In the genomic region with DNA sequence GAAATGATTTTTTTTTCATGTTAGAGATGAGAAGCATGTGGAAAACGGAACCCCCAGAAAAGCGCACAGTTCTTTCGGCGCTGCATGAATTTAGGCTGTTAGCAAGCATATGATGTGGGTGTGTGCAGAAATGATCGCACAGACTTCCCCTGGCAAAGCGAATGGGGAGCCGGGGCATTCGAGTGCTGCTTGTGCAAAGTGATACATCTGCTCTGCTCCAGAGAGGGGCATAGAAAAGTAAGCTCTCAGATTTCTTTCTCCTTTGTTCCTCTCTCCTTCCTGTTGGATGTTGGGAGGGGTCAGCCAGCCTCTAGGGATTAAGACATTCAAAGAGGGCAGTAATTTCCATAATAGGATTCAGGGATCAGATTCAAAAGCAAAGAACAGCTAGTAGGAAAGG, we compare ENCODE assay signal across 9 mouse cellular contexts.
DNase-seq lines count a peak whose midpoint lies in the region; ATAC-seq and TF ChIP-seq lines count a peak whose summit lies in the region.
"Had no signal": no experiment of that assay in that cellular context is flagged by ENCODE, and none has a peak within 500 bp of the region (broad histone marks: within the 10 kb centered on the region; RNA-seq: fewer than 3 reads in every experiment).

No protein-coding gene starts in this region.

- H3K4me1 ChIP-seq in embryonic facial prominence, embryonic 11.5 days (ENCODE audit: control insufficient read depth, insufficient read depth, low read length) = no peaks in the 10 kb centered on the region; the same call in 1 of the 2 replicates
- peaks cover 8% of the 10 kb centered on the region for H3K4me1 ChIP-seq in forebrain, postnatal 0 days (ENCODE audit: insufficient read depth)
- H3K4me1 ChIP-seq: megakaryocyte, embryonic 14.5 days had no signal

- H3K36me3 ChIP-seq in embryonic facial prominence, embryonic 11.5 days (replicated peaks; ENCODE audit: control insufficient read depth, insufficient read depth, low read depth, low read length) = no peaks in the 10 kb centered on the region
- no peaks in the 10 kb centered on the region for H3K36me3 ChIP-seq in forebrain, postnatal 0 days (ENCODE audit: insufficient read depth)

- H3K4me3 ChIP-seq in embryonic facial prominence, embryonic 11.5 days (ENCODE audit: low read depth, low read length) = no peak overlapping the region
- no peak overlapping the region for H3K4me3 ChIP-seq in forebrain, postnatal 0 days (ENCODE audit: low read depth, low read length)
- H3K4me3 ChIP-seq: megakaryocyte, embryonic 14.5 days had no signal

- H3K4me2 ChIP-seq in embryonic facial prominence, embryonic 11.5 days (ENCODE audit: low read depth, low read length) = no peak overlapping the region
- peak overlapping the region; percentile 10; the same call in 1 of the 2 replicates for H3K4me2 ChIP-seq in forebrain, postnatal 0 days (ENCODE audit: low read depth)

- H3K9me3 ChIP-seq in embryonic facial prominence, embryonic 11.5 days (replicated peaks; ENCODE audit: control insufficient read depth, low read length) = no peaks in the 10 kb centered on the region
- no peaks in the 10 kb centered on the region for H3K9me3 ChIP-seq in forebrain, postnatal 0 days (ENCODE audit: low read length)

- peak; percentile 74 for DNase-seq in embryonic facial prominence, embryonic 11.5 days (ENCODE audit: low spot score)
- peak; percentile 51 for DNase-seq in forebrain, postnatal 0 days
- DNase-seq in left cerebral cortex, adult 8-10 months (ENCODE audit: low spot score in 2 of 2) = peak; percentile 5 to 7
- DNase-seq in retina, embryonic 14.5 days (ENCODE audit: low spot score) = peak; percentile 45
- DNase-seq in urinary bladder, adult 2 months (ENCODE audit: low spot score) = no peak
- no peak for DNase-seq in gastrocnemius, postnatal 36 days
- DNase-seq in thymus, postnatal 4 days = no peak
- DNase-seq: thymus, postnatal 25 days had no signal

- no peak overlapping the region for H3K9ac ChIP-seq in embryonic facial prominence, embryonic 11.5 days (replicated peaks; ENCODE audit: low read length)
- H3K9ac ChIP-seq in forebrain, postnatal 0 days = no peak overlapping the region

- no peak for TF ChIP-seq CTCF in forebrain, postnatal 0 days (IDR thresholded peaks at IDR 0.05; ENCODE audit: low read depth)

- WGBS in embryonic facial prominence, embryonic 11.5 days = 3% methylated on average over 8 of the region's 8 CpGs
- 6% methylated on average over 8 of the region's 8 CpGs for WGBS in forebrain, postnatal 0 days

- H3K27ac ChIP-seq in embryonic facial prominence, embryonic 11.5 days (replicated peaks; ENCODE audit: low read depth, low read length) = no peak overlapping the region; the same call in 1 of the 2 replicates
- H3K27ac ChIP-seq in forebrain, postnatal 0 days (ENCODE audit: low read depth, low read length) = no peak overlapping the region

- H3K27me3 ChIP-seq in embryonic facial prominence, embryonic 11.5 days (ENCODE audit: control insufficient read depth, insufficient read depth, low read length) = no peaks in the 10 kb centered on the region
- no peaks in the 10 kb centered on the region for H3K27me3 ChIP-seq in forebrain, postnatal 0 days (ENCODE audit: insufficient read depth, low read length)
- H3K27me3 ChIP-seq: megakaryocyte, embryonic 14.5 days had no signal

- peak; percentile 80 for ATAC-seq in embryonic facial prominence, embryonic 11.5 days (replicated peaks; ENCODE audit: insufficient number of reproducible peaks, low FRiP score, low TSS enrichment, low read depth)
- ATAC-seq in forebrain, postnatal 0 days = peak; percentile 48; the same call in 1 of the 2 replicates

- intact Hi-C loops in gastrocnemius, postnatal 36 days (cut with DNase I) = no loop called here

Comparison
In these comparisons a context has a peak if more than half of its experiments do, and no peak if none do; other contexts are left out.
1. DNase-seq: peak in embryonic facial prominence, embryonic 11.5 days (single experiment), forebrain, postnatal 0 days (single experiment), left cerebral cortex, adult 8-10 months (2 of 2) and retina, embryonic 14.5 days (single experiment); none in urinary bladder, adult 2 months (single experiment), gastrocnemius, postnatal 36 days (0 of 2) and thymus, postnatal 4 days (single experiment).